Mouse (Mus musculus): Measurements from ENCODE around the gene Lrrc56.

Lrrc56 gene

GRCm38 (mm10) chr7:141193948-141194347 lies at the start of gene Lrrc56, which contains the start of gene Hras:
Lrrc56 (plus strand) TSS chr7:141194157.
Hras (minus strand) TSS chr7:141194005.
- peak; percentile 99 for DNase-seq (ENCODE audit: low spot score)

GRCm38 (mm10) chr7:141144650-141145049 lies 49.3 kb upstream of the Lrrc56 start:
- DNase-seq (ENCODE audit: low spot score) = no peak

DNA sequence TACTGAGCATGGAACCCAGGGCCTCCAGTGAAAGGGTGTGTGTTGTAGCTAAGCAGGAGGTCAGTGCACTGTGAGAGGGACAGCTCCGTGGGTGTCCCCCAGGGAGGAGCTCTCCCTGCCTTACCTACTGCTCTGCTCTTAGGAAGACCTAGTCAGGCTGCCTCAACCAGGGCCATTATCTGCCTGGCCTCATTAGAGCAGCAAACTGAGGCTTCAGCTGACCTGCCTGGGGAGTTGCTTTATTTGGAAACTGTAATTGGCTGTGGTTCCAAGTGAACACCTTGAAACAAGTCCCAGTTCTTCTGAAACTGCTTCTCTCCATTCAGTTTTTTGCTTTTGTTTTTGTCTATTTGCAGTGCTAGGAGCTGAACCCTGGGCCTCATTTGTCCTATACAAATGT lies 48.6 kb upstream of the Lrrc56 start:
- no peak for DNase-seq (ENCODE audit: low spot score)

DNA sequence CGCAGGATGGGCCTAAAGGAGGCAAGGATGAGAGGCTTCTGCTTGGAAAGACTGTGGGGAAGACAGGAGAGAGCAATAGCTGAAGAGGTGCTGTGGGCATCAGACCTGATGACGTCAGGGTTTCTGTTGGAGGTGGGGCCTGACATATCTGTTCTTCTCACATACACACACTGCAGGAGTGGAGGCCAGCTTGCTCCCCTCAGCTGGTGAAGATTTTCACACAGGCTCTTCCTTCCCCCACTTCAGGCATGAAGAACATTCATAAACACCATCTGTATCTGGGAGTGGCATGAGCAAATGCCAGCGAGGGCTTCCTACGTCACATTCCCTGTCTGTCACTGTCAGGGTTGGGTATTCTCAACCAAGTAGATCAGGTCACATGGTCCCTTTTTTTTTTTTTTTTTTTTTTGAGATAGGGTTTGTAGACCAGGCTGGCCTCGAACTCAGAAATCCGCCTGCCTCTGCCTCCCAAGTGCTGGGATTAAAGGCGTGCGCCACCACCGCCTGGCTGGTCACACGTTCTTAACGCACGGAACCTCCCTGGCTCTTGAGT lies 47.8 kb upstream of the Lrrc56 start:
- DNase-seq (ENCODE audit: low spot score) = no peak

DNA sequence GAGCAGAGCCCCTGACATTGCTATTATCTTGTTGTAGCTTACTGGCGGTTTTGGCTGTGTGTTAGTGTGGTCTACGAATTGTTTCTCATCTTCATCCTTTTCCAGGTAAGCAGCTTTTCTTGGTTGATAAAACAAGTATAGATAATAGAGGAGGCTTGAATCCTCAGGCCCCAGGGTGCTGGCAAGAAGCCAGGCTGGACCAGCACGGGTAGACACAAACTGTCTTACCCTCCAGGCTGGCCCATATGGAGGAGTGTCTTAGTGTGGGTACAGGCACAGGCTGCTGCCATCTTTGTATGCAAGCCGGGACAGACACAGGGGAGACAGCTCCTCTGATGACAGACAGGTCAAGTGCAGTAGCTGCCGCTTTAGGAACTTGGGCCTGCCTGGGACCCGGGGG lies 46.9 kb upstream of the Lrrc56 start:
- DNase-seq (ENCODE audit: low spot score) = no peak

- no peak for DNase-seq (ENCODE audit: low spot score)
Measured at GRCm38 (mm10) chr7:141148639-141149038, 45.3 kb upstream of the Lrrc56 start.

DNA sequence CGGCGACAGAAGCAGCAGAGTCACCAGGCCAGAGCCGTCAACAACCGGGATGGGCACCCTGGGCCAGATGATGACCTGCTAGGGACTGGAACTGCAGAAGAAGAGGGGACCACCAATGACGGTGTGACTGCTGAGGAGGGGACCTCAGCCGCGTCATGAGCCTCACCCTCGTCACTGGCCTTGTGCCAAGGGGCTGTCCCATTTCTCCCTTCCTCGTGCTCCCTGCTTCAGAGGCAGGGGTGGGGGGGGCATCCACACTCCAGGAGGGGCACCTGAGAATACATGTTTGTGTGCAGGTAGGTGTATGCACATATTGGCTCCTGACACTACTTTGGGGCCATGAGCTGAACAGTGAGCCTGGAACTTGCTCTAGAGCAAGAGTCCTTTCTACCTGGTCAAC lies 38.6 kb upstream of the Lrrc56 start:
- no peak for DNase-seq (ENCODE audit: low spot score)

- DNase-seq (ENCODE audit: low spot score) = no peak
Measured at GRCm38 (mm10) chr7:141164397-141164796, 29.6 kb upstream of the Lrrc56 start.

DNA sequence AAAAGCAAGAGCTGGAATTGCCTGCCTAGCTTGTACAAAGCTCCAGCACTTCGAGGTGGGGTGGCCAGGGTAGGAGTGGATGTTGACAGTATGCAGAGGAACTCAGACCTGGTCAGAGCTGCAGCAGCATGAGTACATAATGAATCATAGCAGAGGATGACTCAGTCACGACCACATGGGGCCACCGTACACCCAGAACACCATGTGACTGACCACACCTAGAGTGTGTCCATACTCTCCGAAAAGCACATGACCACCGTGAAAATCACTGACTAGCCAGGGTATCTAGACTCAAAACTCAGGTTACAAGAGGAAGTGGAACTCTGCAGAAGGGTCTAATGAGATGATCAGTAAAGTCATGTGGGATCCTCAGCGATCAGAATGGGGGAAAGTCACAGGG lies 29.1 kb upstream of the Lrrc56 start:
- DNase-seq (ENCODE audit: low spot score) = no peak

DNA sequence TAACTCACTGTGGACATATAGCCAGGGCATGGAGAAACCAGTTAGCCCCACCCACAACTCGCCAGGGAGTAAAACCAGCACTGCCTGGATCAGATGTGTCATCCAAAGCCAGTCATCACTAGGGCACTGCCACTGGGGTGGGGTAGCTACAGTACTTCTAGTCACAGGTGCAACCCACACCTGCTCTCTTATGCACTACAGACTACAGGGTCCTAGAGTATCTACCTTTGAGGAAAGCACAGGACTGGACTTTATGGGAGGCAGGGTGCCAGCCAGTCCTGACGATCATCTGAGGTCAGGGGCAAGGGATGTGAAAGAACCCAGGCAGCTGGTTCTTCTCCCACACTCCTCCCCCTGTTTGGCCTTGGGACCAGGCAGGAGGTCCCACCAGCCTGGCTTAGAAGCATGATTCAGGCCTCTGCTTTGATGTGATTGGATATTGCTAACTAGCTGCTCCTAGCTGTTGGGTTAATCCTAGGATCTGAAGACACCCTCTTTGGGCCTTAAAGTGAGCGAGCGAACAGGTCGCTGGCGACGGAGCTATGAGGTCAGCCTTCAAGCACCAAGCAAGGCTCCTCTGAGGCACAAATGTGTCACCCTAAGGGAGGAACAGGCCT lies 25.9 kb upstream of the Lrrc56 start:
- peak; percentile 42 for DNase-seq (ENCODE audit: low spot score)

- DNase-seq (ENCODE audit: low spot score) = peak; percentile 45
Measured at GRCm38 (mm10) chr7:141168518-141168953, 25.4 kb upstream of the Lrrc56 start.

DNA sequence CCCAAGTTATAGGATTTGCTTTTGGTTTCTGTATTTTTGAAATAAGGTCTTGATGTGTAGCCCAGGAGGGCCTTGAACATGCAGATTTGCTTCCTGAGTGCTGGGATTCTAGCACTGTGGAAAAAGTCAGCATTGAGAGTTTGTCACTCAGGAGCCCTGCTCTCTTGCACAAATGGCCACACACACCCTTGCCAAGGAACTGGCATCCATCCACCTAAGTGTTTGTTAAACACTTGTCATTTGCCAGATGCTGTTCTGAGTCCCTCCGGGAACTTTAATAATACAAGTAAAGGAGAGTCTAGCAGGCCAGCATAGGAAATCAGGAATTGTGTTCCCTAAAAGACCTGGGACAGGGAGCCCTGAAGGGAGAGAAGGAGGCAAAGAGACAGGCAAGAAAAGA lies 24.7 kb upstream of the Lrrc56 start:
- DNase-seq (ENCODE audit: low spot score) = no peak

- DNase-seq (ENCODE audit: low spot score) = no peak
Measured at GRCm38 (mm10) chr7:141169866-141170265, 24.1 kb upstream of the Lrrc56 start.

- DNase-seq (ENCODE audit: low spot score) = peak; percentile 95
Measured at GRCm38 (mm10) chr7:141172116-141173006, 21.6 kb upstream of the Lrrc56 start, which contains the start of gene Rnh1. Rnh1 (minus strand) TSS chr7:141172857.

DNA sequence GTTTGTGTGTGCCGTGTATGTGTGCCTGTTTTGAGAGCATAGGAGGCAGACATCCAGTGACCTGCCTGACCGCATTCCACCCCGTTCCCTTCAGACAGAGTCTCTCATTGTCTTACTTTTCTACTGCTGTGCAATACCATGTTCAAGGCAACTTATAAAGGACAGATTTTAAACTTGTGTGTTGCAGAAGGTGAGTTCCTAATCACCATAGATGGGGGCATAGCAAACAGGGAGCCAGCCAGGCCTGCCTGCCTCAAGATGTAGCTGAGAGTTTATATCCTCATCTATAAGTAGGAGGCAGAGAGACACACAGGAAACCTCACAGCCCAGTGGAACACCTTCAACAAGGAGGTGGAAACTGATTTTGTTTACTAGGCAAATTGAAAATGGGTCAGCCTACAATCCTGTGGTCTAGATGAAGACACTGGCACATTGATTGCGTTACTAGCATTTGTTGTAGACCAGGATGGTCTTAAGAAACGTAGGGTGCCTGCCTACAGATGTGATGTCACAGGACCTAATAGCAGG lies 20.6 kb upstream of the Lrrc56 start:
- no peak for DNase-seq (ENCODE audit: low spot score)

GRCm38 (mm10) chr7:141175068-141175467 lies 18.9 kb upstream of the Lrrc56 start:
- DNase-seq (ENCODE audit: low spot score) = no peak

GRCm38 (mm10) chr7:141176173-141176572 lies 17.8 kb upstream of the Lrrc56 start:
- peak; percentile 94 for DNase-seq (ENCODE audit: low spot score)

GRCm38 (mm10) chr7:141188194-141188593 lies 5.8 kb upstream of the Lrrc56 start:
- no peak for DNase-seq (ENCODE audit: low spot score)

DNA sequence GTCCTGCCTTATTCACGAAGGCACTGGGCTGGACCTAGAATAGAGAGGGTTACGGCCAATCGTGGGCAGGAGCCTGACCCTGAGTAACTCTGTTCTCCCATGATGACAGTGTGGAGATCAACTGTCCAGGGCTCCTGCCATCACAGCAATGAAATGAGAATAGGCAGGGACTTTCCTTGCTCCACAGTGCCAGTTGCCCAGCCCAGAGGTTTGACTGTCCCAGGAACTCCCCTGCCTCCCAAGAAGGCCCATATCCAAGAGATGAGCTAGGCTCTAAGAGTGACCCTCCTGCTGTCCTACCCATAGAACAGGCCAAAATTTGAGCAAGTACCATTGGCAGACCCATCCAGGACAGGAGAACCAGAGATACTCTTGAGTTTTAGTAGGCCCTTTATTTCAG lies 5.2 kb upstream of the Lrrc56 start:
- no peak for DNase-seq (ENCODE audit: low spot score)

DNA sequence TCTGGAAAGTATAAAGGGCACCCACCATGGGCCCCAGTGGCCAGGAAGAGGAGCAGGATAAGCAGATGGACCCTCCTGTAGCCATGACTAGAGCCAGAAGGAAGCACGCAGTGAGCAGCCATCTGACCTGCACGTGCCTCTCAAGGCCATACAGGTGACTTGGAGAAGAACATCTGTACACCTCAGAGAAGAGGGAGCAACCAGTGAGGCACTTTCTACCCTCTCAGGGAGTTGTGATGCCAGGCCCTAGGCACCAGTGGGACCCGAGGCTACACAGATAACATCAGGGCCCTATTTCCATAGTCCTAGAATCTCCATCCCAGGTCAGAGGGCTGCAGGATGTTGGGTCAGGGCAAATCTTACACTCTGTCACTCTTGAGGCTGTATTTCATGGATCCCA lies 3.7 kb upstream of the Lrrc56 start:
- no peak for DNase-seq (ENCODE audit: low spot score)

- no peak for DNase-seq (ENCODE audit: low spot score)
Measured at GRCm38 (mm10) chr7:141191036-141191435, 2.9 kb upstream of the Lrrc56 start.

GRCm38 (mm10) chr7:141191796-141192685 lies 1.9 kb upstream of the Lrrc56 start:
- no peak for DNase-seq (ENCODE audit: low spot score)
